37 mouse cellular contexts compared by ENCODE assay signal in genomic region chr6:122650398-122650980, GRCm38 (mm10). TPM values are rescaled to one million over a fixed set of nuclear protein-coding genes. Genes with fewer than 3 reads are reported as not detected.
DNase-seq lines count a peak whose midpoint lies in the region; ATAC-seq and TF ChIP-seq lines count a peak whose summit lies in the region.
"Had no signal": no experiment of that assay in that cellular context is flagged by ENCODE, and none has a peak within 500 bp of the region (broad histone marks: within the 10 kb centered on the region; RNA-seq: fewer than 3 reads in every experiment).

No protein-coding gene starts in this region.

- in situ Hi-C loops in CH12.LX (cut with MboI; ENCODE audit: low pct_ligation_motif_present, low pct_unique_long_range_greater_than_20kb, low sequenced_read_pairs), result loop anchor here (25.0 kb wide), 1 partner anchor 137 kb away; no protein-coding TSS in a partner anchor

- no peak overlapping the region for H3K4me2 ChIP-seq in CH12.LX (ENCODE audit: insufficient read depth, low read depth, poor library complexity, severe bottlenecking)
- H3K4me2 ChIP-seq in embryonic facial prominence, embryonic 15.5 days (replicated peaks), result no peak overlapping the region
- H3K4me2 ChIP-seq: heart, embryonic 15.5 days; hindbrain, embryonic 12.5 days; intestine, embryonic 15.5 days; liver, embryonic 13.5 days; lung, embryonic 15.5 days; midbrain, embryonic 13.5 days; stomach, embryonic 15.5 days had no signal

- no peak for TF ChIP-seq RAD21 in CH12.LX (IDR thresholded peaks at IDR 0.05; ENCODE audit: low read depth, low read length)

- WGBS in lung, adult 2 months, result 62% methylated on average over 5 of the region's 5 CpGs
- 46% methylated on average over 5 of the region's 5 CpGs for WGBS in embryonic facial prominence, embryonic 15.5 days

- DNase-seq in lung, adult 18-20 months, result peak; percentile 20 to 36
- DNase-seq in lung, adult 2 months, result no peak
- DNase-seq in CH12.LX (ENCODE audit: extremely low read depth), result peak; percentile 67
- no peak for DNase-seq in adrenal gland, postnatal 14 days
- DNase-seq in B cell, adult 2 months, result no peak
- DNase-seq: adrenal gland, postnatal 10 days; cerebellum, adult 18-20 months; cerebellum, postnatal 10 days; gastrocnemius, postnatal 25 days; kidney, adult 2 months; kidney, postnatal 4 days; layer of hippocampus, postnatal 36 days; left cerebral cortex, postnatal 4 days; liver, embryonic 13.5 days; right cerebral cortex, postnatal 25 days had no signal

- peak; percentile 57; the same call in 1 of the 2 replicates for ATAC-seq in embryonic facial prominence, embryonic 15.5 days (ENCODE audit: insufficient number of reproducible peaks, low FRiP score, low TSS enrichment, low read depth)
- peak; percentile 64 for ATAC-seq in monocyte, adult 5-6 weeks (replicated peaks; ENCODE audit: insufficient number of reproducible peaks, low FRiP score, low TSS enrichment, poor library complexity, severe bottlenecking)
- ATAC-seq: forebrain, embryonic 14.5 days; hindbrain, postnatal 0 days; intestine, embryonic 15.5 days; midbrain, embryonic 13.5 days; Patski had no signal

- peak overlapping the region; percentile 76 for H3K9ac ChIP-seq in CH12.LX (ENCODE audit: insufficient read depth, low read depth)
- H3K9ac ChIP-seq in embryonic facial prominence, embryonic 15.5 days, result no peak overlapping the region
- H3K9ac ChIP-seq: heart, embryonic 15.5 days; hindbrain, embryonic 12.5 days; intestine, embryonic 15.5 days; liver, embryonic 13.5 days; lung, embryonic 15.5 days; midbrain, embryonic 13.5 days; stomach, embryonic 15.5 days had no signal

- no peak for TF ChIP-seq POLR2A in lung, adult 2 months (IDR thresholded peaks at IDR 0.05; ENCODE audit: borderline replicate concordance, extremely low read depth, low read depth, low read length)
- no peak for TF ChIP-seq POLR2A in CH12.LX (IDR thresholded peaks at IDR 0.05; ENCODE audit: low read depth, low read length)

- peak overlapping the region; percentile 95 for H3K27ac ChIP-seq in CH12.LX (ENCODE audit: insufficient read depth, low read depth)
- H3K27ac ChIP-seq in embryonic facial prominence, embryonic 15.5 days (replicated peaks), result no peak overlapping the region
- H3K27ac ChIP-seq: heart, embryonic 15.5 days; hindbrain, embryonic 12.5 days; hindbrain, postnatal 0 days; intestine, embryonic 15.5 days; kidney, postnatal 0 days; liver, embryonic 13.5 days; lung, embryonic 15.5 days; midbrain, embryonic 13.5 days; stomach, embryonic 15.5 days had no signal

- H3K4me3 ChIP-seq in lung, adult 2 months (replicated peaks; ENCODE audit: extremely low read depth, low read depth, low read length), result no peak overlapping the region
- H3K4me3 ChIP-seq in CH12.LX (replicated peaks in 1 of 3; ENCODE audit: low read depth in 2 of 3, low read length in 2 of 3, poor library complexity in 1 of 3), result no peak overlapping the region
- H3K4me3 ChIP-seq in embryonic facial prominence, embryonic 15.5 days (replicated peaks), result no peak overlapping the region
- H3K4me3 ChIP-seq: heart, embryonic 15.5 days; hindbrain, embryonic 12.5 days; intestine, embryonic 15.5 days; liver, embryonic 13.5 days; lung, embryonic 15.5 days; midbrain, embryonic 13.5 days; stomach, embryonic 15.5 days had no signal

- TF ChIP-seq EP300 in CH12.LX (IDR thresholded peaks at IDR 0.05; ENCODE audit: low read length), result peak; percentile 33; the same call in 1 of the 2 replicates

- no peak for TF ChIP-seq CTCF in lung, adult 2 months (IDR thresholded peaks at IDR 0.05; ENCODE audit: insufficient read depth, low read length)
- no peak for TF ChIP-seq CTCF in CH12.LX (conservative IDR thresholded peaks at IDR 0.05 in 1 of 2, IDR thresholded peaks at IDR 0.05 in 1 of 2; ENCODE audit: low read depth in 2 of 2, low read length in 2 of 2)

- no peaks in the 10 kb centered on the region for H3K4me1 ChIP-seq in lung, adult 2 months (ENCODE audit: control insufficient read depth, insufficient read depth, low read length)
- H3K4me1 ChIP-seq in CH12.LX (ENCODE audit: control insufficient read depth in 1 of 2, insufficient read depth in 2 of 2), result peaks cover 16 to 49% of the 10 kb centered on the region in 2 experiments; a peak in 3 of 4 replicates
- H3K4me1 ChIP-seq in embryonic facial prominence, embryonic 15.5 days, result no peaks in the 10 kb centered on the region
- H3K4me1 ChIP-seq: heart, embryonic 15.5 days; hindbrain, embryonic 12.5 days; intestine, embryonic 15.5 days; liver, embryonic 13.5 days; lung, embryonic 15.5 days; stomach, embryonic 15.5 days had no signal

- H3K36me3 ChIP-seq in CH12.LX (replicated peaks in 1 of 2; ENCODE audit: control insufficient read depth in 1 of 2, insufficient read depth in 1 of 2, low read length in 1 of 2), result no peaks in the 10 kb centered on the region
- no peaks in the 10 kb centered on the region for H3K36me3 ChIP-seq in embryonic facial prominence, embryonic 15.5 days
- H3K36me3 ChIP-seq: heart, embryonic 15.5 days; hindbrain, embryonic 12.5 days; intestine, embryonic 15.5 days; liver, embryonic 13.5 days; lung, embryonic 15.5 days; midbrain, embryonic 13.5 days; stomach, embryonic 15.5 days had no signal

- H3K9me3 ChIP-seq in CH12.LX (replicated peaks; ENCODE audit: low read length), result peaks cover 3% of the 10 kb centered on the region
- no peaks in the 10 kb centered on the region for H3K9me3 ChIP-seq in embryonic facial prominence, embryonic 15.5 days (replicated peaks)
- H3K9me3 ChIP-seq: heart, embryonic 15.5 days; hindbrain, embryonic 12.5 days; intestine, embryonic 15.5 days; liver, embryonic 13.5 days; lung, embryonic 15.5 days; midbrain, embryonic 13.5 days; stomach, embryonic 15.5 days had no signal

- no peaks in the 10 kb centered on the region for H3K79me2 ChIP-seq in CH12.LX (replicated peaks; ENCODE audit: control insufficient read depth, extremely low read depth, insufficient read depth, poor library complexity, severe bottlenecking)

- dilution Hi-C loops in CH12.LX (cut with MboI; ENCODE audit: extremely low pct_ligation_motif_present, extremely low pct_unique_long_range_greater_than_20kb, low sequenced_read_pairs), result no loop called here

- H3K27me3 ChIP-seq in CH12.LX (replicated peaks), result no peaks in the 10 kb centered on the region
- H3K27me3 ChIP-seq in embryonic facial prominence, embryonic 15.5 days, result no peaks in the 10 kb centered on the region
- H3K27me3 ChIP-seq: heart, embryonic 15.5 days; hindbrain, embryonic 12.5 days; intestine, embryonic 15.5 days; liver, embryonic 13.5 days; lung, embryonic 15.5 days; midbrain, embryonic 13.5 days; stomach, embryonic 15.5 days had no signal

TF ChIP-seq in CH12.LX, 34 proteins besides CTCF, POLR2A, EP300 and RAD21:
- TF ChIP-seq E2F4 (IDR thresholded peaks at IDR 0.05; ENCODE audit: insufficient replicate concordance, low read depth, low read length) (no peak), MAZ (IDR thresholded peaks at IDR 0.05; ENCODE audit: low read depth, low read length) (0 out of 2 replicates have a peak, but pooled peaks have one; percentile 26), MEF2A (IDR thresholded peaks at IDR 0.05; ENCODE audit: borderline replicate concordance, low read depth, low read length) (peak; percentile 47; the same call in 1 of the 2 replicates), PAX5 (IDR thresholded peaks at IDR 0.05; ENCODE audit: low read length) (no peak), IRF4 (IDR thresholded peaks at IDR 0.05; ENCODE audit: low read depth, low read length) (peak; percentile 61), MXI1 (IDR thresholded peaks at IDR 0.05; ENCODE audit: low read depth, low read length) (peak; percentile 51; the same call in 1 of the 2 replicates), UBTF (IDR thresholded peaks at IDR 0.05; ENCODE audit: low read depth, low read length) (no peak), CHD1 (IDR thresholded peaks at IDR 0.05; ENCODE audit: low read depth, low read length) (no peak), ETS1 (conservative IDR thresholded peaks at IDR 0.05; ENCODE audit: low read depth, low read length) (peak; percentile 80), TCF12 (IDR thresholded peaks at IDR 0.05; ENCODE audit: low read depth, low read length) (no peak; the same call in 1 of the 2 replicates), NRF1 (IDR thresholded peaks at IDR 0.05; ENCODE audit: low read depth, low read length) (peak; percentile 36; the same call in 1 of the 2 replicates), BHLHE40 (IDR thresholded peaks at IDR 0.05; ENCODE audit: low read depth, low read length) (0 out of 2 replicates have a peak, but pooled peaks have one; percentile 20)

RNA-seq across cellular contexts. Expression of gene Dppa3, which starts 24.3 kb away (rescaled TPM):
- not detected in 2 replicates for polyA plus RNA-seq in lung, adult 2 months (2012; rRNA removed)
- not detected in 2 replicates for total RNA-seq in CH12.LX (2012; rRNA removed)
- total RNA-seq in CH12.LX (2014; rRNA removed), result not detected in 2 replicates
- polyA plus RNA-seq in CH12.LX (2012; ENCODE audit: insufficient read length, low read depth), result not detected in 2 replicates
- not detected in 2 replicates for polyA plus RNA-seq in embryonic facial prominence, embryonic 15.5 days (2015; fragmentation: Nextera tagmentation; extraction: Ambion mirVana)
- 8.6 TPM in 1 of 3 replicates, not detected in the others for total RNA-seq in monocyte, adult 5-6 weeks (2017)
- total RNA-seq in adrenal gland, postnatal 14 days (2021), result not detected in 2 replicates
- total RNA-seq: adrenal gland, postnatal 10 days; common myeloid progenitor, adult 5-6 weeks; gastrocnemius, adult 18-20 months; gastrocnemius, postnatal 25 days; heart, adult 8-10 months; heart, postnatal 25 days; hindbrain, postnatal 0 days; layer of hippocampus, adult 8-10 months; layer of hippocampus, postnatal 36 days; left cerebral cortex, postnatal 4 days; megakaryocyte-erythroid progenitor cell, adult 5-6 weeks; MEL; neutrophil, adult 5-6 weeks had no signal
- polyA plus RNA-seq: brain, embryonic 14.5 days; forebrain, embryonic 14.5 days; heart, embryonic 15.5 days; hindbrain, embryonic 12.5 days; hindbrain, postnatal 0 days; intestine, embryonic 15.5 days; kidney, adult 2 months; kidney, postnatal 0 days; liver, embryonic 13.5 days; lung, embryonic 15.5 days; midbrain, embryonic 13.5 days; neural tube, embryonic 11.5 days; Patski; stomach, embryonic 15.5 days had no signal

RNA-seq across cellular contexts. Expression of gene Gdf3, which starts 40.6 kb away (rescaled TPM):
- not detected in 2 replicates for polyA plus RNA-seq in lung, adult 2 months (2012; rRNA removed)
- total RNA-seq in CH12.LX (2012; rRNA removed) (not detected in 2 replicates), CH12.LX (2014; rRNA removed) (not detected in 2 replicates)
- not detected in 2 replicates for polyA plus RNA-seq in CH12.LX (2012; ENCODE audit: insufficient read length, low read depth)
- 0.15 and 0.28 TPM in 2 replicates for polyA plus RNA-seq in embryonic facial prominence, embryonic 15.5 days (2015; fragmentation: Nextera tagmentation; extraction: Ambion mirVana)
- 1.7 to 3.5 TPM (median 2.5 TPM) in 3 replicates for total RNA-seq in monocyte, adult 5-6 weeks (2017)
- not detected in 2 replicates for total RNA-seq in adrenal gland, postnatal 14 days (2021)
- total RNA-seq: adrenal gland, postnatal 10 days; gastrocnemius, adult 18-20 months; gastrocnemius, postnatal 25 days; heart, adult 8-10 months; heart, postnatal 25 days; layer of hippocampus, adult 8-10 months; layer of hippocampus, postnatal 36 days; left cerebral cortex, postnatal 4 days had no signal
- polyA plus RNA-seq: brain, embryonic 14.5 days; forebrain, embryonic 14.5 days; kidney, adult 2 months; kidney, postnatal 0 days; lung, embryonic 15.5 days; Patski had no signal

RNA-seq across cellular contexts. Expression of gene Apobec1, which starts 48.2 kb away (rescaled TPM):
- polyA plus RNA-seq in lung, adult 2 months (2012; rRNA removed), result 13.5 and 23.2 TPM in 2 replicates
- total RNA-seq in CH12.LX (2012; rRNA removed) (32.2 and 39.6 TPM in 2 replicates), CH12.LX (2014; rRNA removed) (42.6 and 46.2 TPM in 2 replicates)
- polyA plus RNA-seq in CH12.LX (2012; ENCODE audit: insufficient read length, low read depth), result 34.4 and 41.9 TPM in 2 replicates
- 5.1 and 5.5 TPM in 2 replicates for polyA plus RNA-seq in embryonic facial prominence, embryonic 15.5 days (2015; fragmentation: Nextera tagmentation; extraction: Ambion mirVana)
- 129 to 219 TPM (median 170 TPM) in 3 replicates for total RNA-seq in monocyte, adult 5-6 weeks (2017)
- total RNA-seq in adrenal gland, postnatal 14 days (2021), result 8.8 and 12.2 TPM in 2 replicates

RNA-seq across cellular contexts. Expression of gene Nanog, which starts 56.8 kb away (rescaled TPM):
- 0.09 and 0.28 TPM in 2 replicates for polyA plus RNA-seq in lung, adult 2 months (2012; rRNA removed)
- not detected in 2 replicates for total RNA-seq in CH12.LX (2012; rRNA removed)
- not detected in 2 replicates for total RNA-seq in CH12.LX (2014; rRNA removed)
- polyA plus RNA-seq in CH12.LX (2012; ENCODE audit: insufficient read length, low read depth), result 0.12 and 0.27 TPM in 2 replicates
- 0.33 and 0.34 TPM in 2 replicates for polyA plus RNA-seq in embryonic facial prominence, embryonic 15.5 days (2015; fragmentation: Nextera tagmentation; extraction: Ambion mirVana)
- not detected in 3 replicates for total RNA-seq in monocyte, adult 5-6 weeks (2017)
- not detected in 2 replicates for total RNA-seq in adrenal gland, postnatal 14 days (2021)
- total RNA-seq: adrenal gland, postnatal 10 days; common myeloid progenitor, adult 5-6 weeks; gastrocnemius, adult 18-20 months; gastrocnemius, postnatal 25 days; heart, adult 8-10 months; heart, postnatal 25 days; hindbrain, postnatal 0 days; layer of hippocampus, postnatal 36 days; left cerebral cortex, postnatal 4 days; megakaryocyte-erythroid progenitor cell, adult 5-6 weeks; MEL; neutrophil, adult 5-6 weeks had no signal
- polyA plus RNA-seq: kidney, postnatal 0 days; liver, embryonic 13.5 days; neural tube, embryonic 11.5 days had no signal

Comparison
In these comparisons a context has a peak if more than half of its experiments do, and no peak if none do; other contexts are left out.
1. DNase-seq: peak in lung, adult 18-20 months (2 of 2) and CH12.LX (single experiment); none in lung, adult 2 months (single experiment), adrenal gland, postnatal 14 days (single experiment) and B cell, adult 2 months (0 of 2).